Mouse (Mus musculus): ENCODE measurements around the gene Trim37.
"Not testable (repeated sequence)": the region's sequence is repeated elsewhere in the genome, so short reads cannot be mapped to it uniquely, and the experiment has no call there.

Trim37 gene

GRCm38 (mm10) chr11:87233377-87233776, 106.5 kb downstream of the Trim37 start:
- DNase-seq = no peak

GRCm38 (mm10) chr11:87234743-87235485, 108.0 kb downstream of the Trim37 start:
- no peak for DNase-seq

- no peak for DNase-seq
Measured at GRCm38 (mm10) chr11:87235486-87235872, 108.6 kb downstream of the Trim37 start.

GRCm38 (mm10) chr11:87238891-87239530, 112.1 kb downstream of the Trim37 start:
- no peak for DNase-seq

- no peak for DNase-seq
Measured at GRCm38 (mm10) chr11:87240141-87240832, 113.4 kb downstream of the Trim37 start.

- DNase-seq = no peak
Measured at GRCm38 (mm10) chr11:87240833-87241215, 113.9 kb downstream of the Trim37 start.

- no peak for DNase-seq
Measured at GRCm38 (mm10) chr11:87241256-87241655, 114.4 kb downstream of the Trim37 start.

GRCm38 (mm10) chr11:87245171-87245840, 118.4 kb downstream of the Trim37 start:
- no peak for DNase-seq

- DNase-seq = no peak
Measured at GRCm38 (mm10) chr11:87246107-87246651, 119.3 kb downstream of the Trim37 start.

- DNase-seq = no peak
Measured at GRCm38 (mm10) chr11:87246724-87247493, 120.0 kb downstream of the Trim37 start.

GRCm38 (mm10) chr11:87247494-87247866, 120.6 kb downstream of the Trim37 start:
- peak in 1 of 2 experiments; percentile 16 for DNase-seq

- no peak for DNase-seq
Measured at GRCm38 (mm10) chr11:87250132-87250531, 123.3 kb downstream of the Trim37 start.

- no peak for DNase-seq
Measured at GRCm38 (mm10) chr11:87253294-87253693, 126.4 kb downstream of the Trim37 start.

GRCm38 (mm10) chr11:87254149-87254548, 127.3 kb downstream of the Trim37 start:
- no peak for DNase-seq

- no peak for DNase-seq
Measured at GRCm38 (mm10) chr11:87257282-87257681, 130.4 kb downstream of the Trim37 start.

GRCm38 (mm10) chr11:87259792-87260191, 132.9 kb downstream of the Trim37 start:
- no peak for DNase-seq

GRCm38 (mm10) chr11:87261705-87262104, 134.8 kb downstream of the Trim37 start:
- DNase-seq = not testable (repeated sequence)

- peak; percentile 24 to 33 for DNase-seq
Measured at GRCm38 (mm10) chr11:87263946-87264345, 137.1 kb downstream of the Trim37 start.

- no peak for DNase-seq
Measured at GRCm38 (mm10) chr11:87266246-87266645, 139.4 kb downstream of the Trim37 start.

- DNase-seq = no peak
Measured at GRCm38 (mm10) chr11:87268803-87269202, 141.9 kb downstream of the Trim37 start.

All from cerebellum, postnatal 10 days (tissue).